Mouse (Mus musculus) thymus, adult 18-20 months (tissue): ENCODE measurements around the gene Egf.

Experiments
- DNase-seq, 2 experiments: peaks; one replicate each; pipeline ENCODE4 v3.0.0; 2022; ENCODE audit warnings: mixed read lengths in 2 of 2

The Egf gene

DNA sequence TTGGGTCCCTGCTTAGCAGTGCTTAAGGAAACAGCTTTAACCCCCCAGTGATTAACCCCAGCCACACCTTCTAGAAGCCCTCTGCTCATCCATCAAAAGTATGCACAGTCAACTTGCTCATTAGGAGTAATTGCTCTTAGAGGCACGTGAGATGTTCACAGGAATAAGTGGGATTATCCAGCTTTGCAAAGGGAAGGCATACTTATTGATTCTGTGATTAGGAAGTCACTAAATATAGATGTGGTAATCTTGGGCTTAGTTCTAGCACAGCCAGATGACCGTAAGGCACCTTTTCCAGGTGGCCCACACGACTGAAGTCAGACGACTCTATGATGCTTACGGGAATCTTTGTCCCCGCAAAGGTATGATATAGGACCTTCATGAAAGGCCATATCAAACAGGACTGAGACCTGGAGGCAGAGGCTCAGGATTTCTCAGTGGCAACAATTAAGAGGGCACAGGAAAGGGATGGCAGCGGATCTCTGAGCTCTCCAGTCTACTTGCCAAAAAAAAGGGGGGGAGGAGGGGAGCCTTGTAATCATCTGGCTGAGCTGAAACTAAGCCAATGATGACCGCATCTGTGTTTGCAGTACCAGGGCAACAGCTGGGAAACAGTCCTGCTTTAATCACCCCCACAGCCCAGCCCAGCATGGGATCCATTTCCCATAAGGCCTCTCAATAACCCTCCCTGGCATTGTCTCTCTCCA lies 105.4 kb downstream of the Egf start:
- no peak for DNase-seq

DNA sequence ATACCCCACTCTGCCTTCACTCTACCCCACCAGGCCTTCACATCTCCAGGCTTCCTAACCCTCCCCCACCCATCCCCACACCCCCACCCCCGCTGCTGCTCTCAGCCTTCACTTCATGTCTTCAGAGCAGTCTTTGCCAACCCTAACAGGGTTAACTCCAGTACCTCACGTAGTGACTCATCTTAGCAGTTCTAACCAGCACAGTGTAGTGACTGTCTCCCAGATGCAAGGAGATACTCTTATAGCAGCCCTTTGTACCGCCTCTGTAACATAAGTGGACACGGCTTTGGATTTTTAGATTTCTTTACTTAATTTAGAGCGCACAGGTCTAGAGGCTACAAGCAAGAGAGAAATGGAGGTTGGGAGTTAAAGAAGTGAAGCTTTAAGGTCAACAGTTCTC lies 106.5 kb downstream of the Egf start:
- DNase-seq: no peak

GRCm38 (mm10) chr3:129647312-129647711 lies 107.8 kb downstream of the Egf start:
- no peak for DNase-seq

DNA sequence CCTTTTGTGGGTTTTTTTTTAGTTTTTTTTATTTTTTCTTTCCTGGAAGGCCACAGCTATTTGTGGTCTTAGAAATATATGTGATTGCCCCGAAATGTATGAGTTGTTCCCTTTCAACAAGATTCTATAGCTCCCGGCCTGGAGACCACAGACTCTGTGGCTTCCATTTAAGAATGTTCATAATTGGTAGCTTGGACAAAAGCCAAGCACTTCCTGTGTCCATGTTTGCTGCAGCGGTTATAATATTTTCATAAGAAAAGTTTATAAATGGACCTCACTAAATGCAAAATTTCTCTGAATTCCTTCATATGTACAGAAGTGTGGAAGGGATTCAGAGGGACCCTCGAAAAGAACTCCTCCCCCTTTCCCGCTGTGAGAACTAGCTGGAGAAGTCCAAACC lies 108.3 kb downstream of the Egf start:
- no peak for DNase-seq

GRCm38 (mm10) chr3:129645409-129645808 lies 109.7 kb downstream of the Egf start:
- DNase-seq: no peak

GRCm38 (mm10) chr3:129641621-129642020 lies 113.5 kb downstream of the Egf start:
- no peak for DNase-seq

- no peak for DNase-seq
Measured at GRCm38 (mm10) chr3:129640211-129641000, 114.7 kb downstream of the Egf start.

DNA sequence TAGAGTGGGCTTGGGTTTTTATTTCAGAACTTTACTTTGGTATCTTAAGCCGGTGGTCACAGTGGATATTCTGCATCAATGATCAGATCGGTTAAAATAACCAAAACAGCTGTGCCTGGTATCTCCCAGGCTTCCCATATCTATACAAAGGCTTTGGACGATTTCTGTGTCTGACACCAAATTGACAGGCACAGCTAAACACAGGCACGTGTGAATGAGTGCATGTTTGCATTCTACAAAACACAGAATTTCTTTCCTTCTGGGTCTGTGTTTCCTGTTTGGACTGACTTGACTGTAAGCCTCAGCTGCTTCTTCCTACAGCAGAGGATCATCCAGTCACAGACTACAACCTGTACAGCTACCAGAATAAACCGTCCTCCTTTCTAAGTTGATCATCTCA lies 115.4 kb downstream of the Egf start:
- no peak for DNase-seq

GRCm38 (mm10) chr3:129637446-129637845 lies 117.7 kb downstream of the Egf start:
- no peak for DNase-seq

DNA sequence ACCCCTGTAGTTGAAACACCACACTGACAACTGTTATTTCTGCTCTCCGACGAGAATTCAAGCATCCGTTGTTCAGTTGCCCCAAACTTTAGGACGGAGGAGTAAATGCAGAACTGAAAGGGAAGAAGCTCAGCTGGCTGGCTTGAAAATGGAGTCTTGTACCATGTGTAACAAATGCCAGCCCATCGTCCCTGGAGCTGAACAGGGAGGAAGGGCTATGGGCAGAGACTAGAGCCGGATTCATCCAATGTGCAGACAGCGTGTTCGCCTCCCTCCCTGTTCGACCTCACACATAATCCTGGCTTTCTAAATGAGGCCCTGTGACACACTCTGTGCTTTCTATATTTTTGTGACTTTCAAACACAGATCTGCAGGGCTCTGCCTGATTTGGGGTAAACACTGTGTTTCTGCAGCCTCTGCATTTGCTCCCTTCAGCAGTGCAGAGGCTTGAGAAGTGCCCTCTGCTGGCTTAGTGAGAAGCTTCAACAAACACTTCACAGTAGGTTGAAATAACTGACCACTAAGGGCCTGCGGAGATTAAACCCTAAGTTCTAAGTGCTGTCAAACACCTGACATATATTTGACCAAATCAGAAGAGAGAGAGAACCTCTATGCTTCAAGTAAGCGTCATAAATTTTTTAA lies 120.7 kb downstream of the Egf start:
- DNase-seq: no peak

- no peak for DNase-seq
Measured at GRCm38 (mm10) chr3:129633518-129633917, 121.6 kb downstream of the Egf start.

DNA sequence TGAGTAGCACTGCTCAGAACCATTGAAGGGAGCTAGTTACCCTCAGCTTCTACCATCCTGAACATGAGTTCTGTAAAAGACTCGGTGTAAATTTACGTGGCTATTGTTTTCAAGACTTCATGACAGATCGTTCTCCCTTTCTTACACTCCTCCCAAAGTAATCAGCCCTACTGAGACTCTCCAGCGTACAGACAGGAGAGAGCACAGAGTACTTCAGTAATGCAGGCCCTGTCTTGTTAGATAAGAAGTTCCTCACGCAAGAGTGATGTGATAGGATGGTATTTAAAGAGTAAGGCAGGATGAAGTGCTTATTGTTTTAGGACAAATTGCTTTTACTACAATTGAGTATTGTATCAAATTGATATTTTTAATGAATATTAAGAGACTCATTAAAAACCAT lies 123.3 kb downstream of the Egf start:
- no peak for DNase-seq

DNA sequence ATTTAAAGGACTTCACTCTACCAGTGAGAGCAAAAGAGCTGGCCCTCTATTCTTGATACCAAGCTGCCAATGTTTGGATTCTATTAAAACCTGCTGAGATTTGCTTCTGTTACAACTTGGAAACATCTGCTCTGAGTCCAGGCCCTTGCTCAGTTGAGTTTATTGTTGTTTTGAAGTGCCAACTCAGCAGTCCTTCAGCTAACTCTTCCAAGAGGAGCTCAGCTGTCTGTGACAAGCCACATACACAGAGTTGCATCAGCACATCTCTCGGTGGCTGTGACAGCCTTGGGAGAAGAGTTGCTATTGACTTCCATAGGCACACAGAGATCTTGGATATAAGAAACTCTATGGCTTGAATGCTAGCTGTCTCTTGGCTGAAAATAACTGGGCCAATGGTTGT lies 124.1 kb downstream of the Egf start:
- DNase-seq: no peak
